Mouse (Mus musculus) intestine, embryonic 14.5 days (tissue): ENCODE measurements around the gene Flt4. TPM values are rescaled to one million over a fixed set of nuclear protein-coding genes. Genes with fewer than 3 reads are reported as not detected.
"Not testable (repeated sequence)": the region's sequence is repeated elsewhere in the genome, so short reads cannot be mapped to it uniquely, and the experiment has no call there.

Experiments used
- ATAC-seq: fragments of 200-750 bp; cut with Nextera tagmentation; replicated peaks from 2 replicates; pipeline ENCODE4 v1.8.0; 2017; ENCODE audit warnings: low read depth, moderate number of reproducible peaks, moderate TSS enrichment, moderate library complexity; ENCODE audit not compliant: low FRiP score, low TSS enrichment
- DNase-seq: peaks from one replicate; pipeline ENCODE4 v3.0.0-alpha.2; 2018; ENCODE audit warnings: low spot score
- H3K27ac ChIP-seq: fragments of 300-500 bp; sonication (generic); 2 replicates; pipeline ENCODE4 v1.5.1; 2014; ENCODE audit warnings: low read depth, mild to moderate bottlenecking, control low read depth
- H3K27me3 ChIP-seq: fragments of 300-500 bp; sonication (generic); replicated peaks from 2 replicates; pipeline ENCODE4 v1.6.1; 2014; ENCODE audit warnings: low read length, control low read depth; ENCODE audit not compliant: control insufficient read depth, insufficient read depth
- H3K36me3 ChIP-seq: fragments of 300-500 bp; sonication (generic); 2 replicates; pipeline ENCODE4 v1.6.1; 2014; ENCODE audit warnings: low read length, control low read depth; ENCODE audit not compliant: control insufficient read depth, insufficient read depth
- H3K4me1 ChIP-seq: fragments of 300-500 bp; sonication (generic); replicated peaks from 2 replicates; pipeline ENCODE4 v1.6.1; 2014; ENCODE audit warnings: low read length, control low read depth, mixed read lengths; ENCODE audit not compliant: control insufficient read depth, insufficient read depth
- H3K4me2 ChIP-seq: fragments of 300-500 bp; sonication (generic); 2 replicates; pipeline ENCODE4 v1.6.1; 2014; ENCODE audit warnings: low read length
- H3K4me3 ChIP-seq: fragments of 300-500 bp; sonication (generic); 2 replicates; pipeline ENCODE4 v1.5.1; 2014; ENCODE audit warnings: low read depth, low read length, control low read depth, mixed read lengths
- H3K9ac ChIP-seq: fragments of 300-500 bp; sonication (generic); 2 replicates; pipeline ENCODE4 v1.6.1; 2014; ENCODE audit warnings: mild to moderate bottlenecking, low read length
- H3K9me3 ChIP-seq: fragments of 300-500 bp; sonication (generic); 2 replicates; pipeline ENCODE4 v1.6.1; 2016; ENCODE audit warnings: low read length, control low read depth; ENCODE audit not compliant: control insufficient read depth
- whole genome bisulfite sequencing: fragments of 180-500 bp; shearing (Covaris S2); extraction: QIAGEN DNeasy Blood & Tissue Kit; methylation state at CpG from one replicate; pipeline ENCODE4 v1.1.7; 2014; 5-methylcytosine and 5-hydroxymethylcytosine counted together
- polyA plus RNA-seq: library from polyadenylated mRNA; unstranded; fragments of >200 nt; fragmentation: Nextera tagmentation; extraction: Ambion mirVana; gene quantifications from 2 replicates; pipeline ENCODE4 v1.2.1, GENCODE M21; 2014

Flt4 gene
- polyA plus RNA-seq = 6.0 and 6.1 TPM in 2 replicates

- not testable (repeated sequence) for H3K9ac ChIP-seq, H3K4me1 ChIP-seq, H3K27ac ChIP-seq, H3K9me3 ChIP-seq, H3K36me3 ChIP-seq
- DNase-seq (peak; percentile 58), ATAC-seq (peak; percentile 82)
- Histone ChIP-seq H3K4me2 (peak within 1 kb of the TSS; percentile 61), H3K4me3 (peak within 1 kb of the TSS; percentile 40), H3K27me3 (peaks cover 41% of the 10 kb centered on the region)
- WGBS = 4% methylated on average over 49 of the region's 61 CpGs
Observed at GRCm38 (mm10) chr11:49608938-49609867, at the start of gene Flt4. TSS of gene Flt4 (plus strand) at chr11:49609263.

GRCm38 (mm10) chr11:49575054-49575453 is 34.0 kb upstream of the Flt4 start:
- DNase-seq, ATAC-seq, H3K4me2 ChIP-seq, H3K9ac ChIP-seq, H3K4me3 ChIP-seq, H3K4me1 ChIP-seq, H3K27me3 ChIP-seq, H3K27ac ChIP-seq, H3K36me3 ChIP-seq, H3K9me3 ChIP-seq: not testable (repeated sequence)
- WGBS = 35% methylated on average over 2 of the region's 2 CpGs

GRCm38 (mm10) chr11:49580452-49580851 is 28.6 kb upstream of the Flt4 start:
- WGBS = 79% methylated on average over 8 of the region's 8 CpGs
- H3K9ac ChIP-seq, H3K4me3 ChIP-seq, H3K36me3 ChIP-seq, H3K27me3 ChIP-seq, DNase-seq, H3K4me2 ChIP-seq, H3K27ac ChIP-seq, H3K4me1 ChIP-seq, ATAC-seq, H3K9me3 ChIP-seq: not testable (repeated sequence)

GRCm38 (mm10) chr11:49590213-49590612 is 18.9 kb upstream of the Flt4 start:
- H3K4me1 ChIP-seq = no peaks in the 10 kb centered on the region
- DNase-seq (no peak), ATAC-seq (no peak)
- H3K9me3 ChIP-seq = no peaks in the 10 kb centered on the region
- no peak overlapping the region for H3K9ac ChIP-seq
- no peak overlapping the region for H3K4me3 ChIP-seq
- H3K4me2 ChIP-seq = no peak overlapping the region
- H3K27me3 ChIP-seq = no peaks in the 10 kb centered on the region
- WGBS = 94% methylated on average over 19 of the region's 19 CpGs
- H3K27ac ChIP-seq = no peak overlapping the region
- no peaks in the 10 kb centered on the region for H3K36me3 ChIP-seq

GRCm38 (mm10) chr11:49597149-49597548 is 11.9 kb upstream of the Flt4 start:
- ATAC-seq, DNase-seq, H3K9ac ChIP-seq, H3K36me3 ChIP-seq, H3K4me3 ChIP-seq, H3K9me3 ChIP-seq, H3K27ac ChIP-seq, H3K4me2 ChIP-seq, H3K27me3 ChIP-seq, H3K4me1 ChIP-seq: not testable (repeated sequence)
- WGBS = 68% methylated on average over 2 of the region's 2 CpGs

- 81% methylated on average over 5 of the region's 5 CpGs for WGBS
- not testable (repeated sequence) for H3K36me3 ChIP-seq, H3K4me3 ChIP-seq, H3K27ac ChIP-seq, H3K4me1 ChIP-seq, DNase-seq, H3K9me3 ChIP-seq, ATAC-seq, H3K4me2 ChIP-seq, H3K9ac ChIP-seq
- H3K27me3 ChIP-seq = peaks cover 38% of the 10 kb centered on the region
Observed at GRCm38 (mm10) chr11:49608306-49608705, 757 bp upstream of the Flt4 start.

- DNase-seq = peak; percentile 67
- Histone ChIP-seq H3K4me2 (peak overlapping the region; percentile 61), H3K27me3 (peaks cover 42% of the 10 kb centered on the region), H3K4me3 (peak overlapping the region; percentile 40)
- peak; percentile 16; the same call in 1 of the 2 replicates for ATAC-seq
- H3K27ac ChIP-seq, H3K36me3 ChIP-seq, H3K9ac ChIP-seq, H3K9me3 ChIP-seq, H3K4me1 ChIP-seq: not testable (repeated sequence)
- 1% methylated on average over 46 of the region's 52 CpGs for WGBS
Observed at GRCm38 (mm10) chr11:49609868-49610824, 1.1 kb downstream of the Flt4 start.

- not testable (repeated sequence) for H3K9ac ChIP-seq, H3K36me3 ChIP-seq, ATAC-seq, DNase-seq, H3K27ac ChIP-seq, H3K9me3 ChIP-seq, H3K4me1 ChIP-seq, H3K4me2 ChIP-seq, H3K4me3 ChIP-seq
- peaks cover 42% of the 10 kb centered on the region for H3K27me3 ChIP-seq
- 11% methylated on average over 3 of the region's 3 CpGs for WGBS
Observed at GRCm38 (mm10) chr11:49611349-49611748, 2.3 kb downstream of the Flt4 start.
